Mouse (Mus musculus): ENCODE results near the gene Ggt5. TPM values are rescaled to one million over a fixed set of nuclear protein-coding genes. Genes with fewer than 3 reads are reported as not detected.
A peak's percentile ranks its signal among the peaks of the same experiment; 100 is the strongest.

Ggt5 gene
- polyA plus RNA-seq, 1 experiment from 2014 or later = 1.6 TPM

DNA sequence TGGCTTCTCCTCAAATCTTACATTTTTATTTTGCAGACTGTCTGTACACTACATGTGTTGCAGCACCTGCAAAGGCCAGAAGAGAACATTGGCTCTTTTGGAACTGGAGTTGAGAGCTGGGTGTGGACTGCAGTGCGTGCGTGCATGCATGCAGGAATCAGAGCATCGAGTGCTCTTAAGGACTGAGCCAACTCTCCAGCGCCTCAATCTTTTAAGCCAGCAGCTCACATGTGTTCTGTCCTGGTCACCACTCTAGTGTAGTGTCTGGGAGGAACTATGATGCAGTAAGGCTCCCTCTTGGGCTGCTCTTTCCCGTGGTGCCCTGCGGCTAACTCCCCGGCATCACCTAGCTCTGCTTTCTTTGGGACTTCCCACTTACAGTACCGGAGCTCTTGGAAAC lies 56.5 kb downstream of the Ggt5 start:
- ATAC-seq (ENCODE audit: insufficient number of reproducible peaks, low FRiP score, low TSS enrichment, low read depth) = no peak
- peaks cover 24% of the 10 kb centered on the region for H3K4me1 ChIP-seq
- H3K9ac ChIP-seq = no peak overlapping the region
- no peak overlapping the region for H3K4me2 ChIP-seq
- no peaks in the 10 kb centered on the region for H3K27me3 ChIP-seq
- WGBS = 89% methylated on average over 8 of the region's 8 CpGs
- no peak overlapping the region for H3K27ac ChIP-seq
- H3K4me3 ChIP-seq = no peak overlapping the region
- peaks cover 45% of the 10 kb centered on the region for H3K36me3 ChIP-seq
- no peaks in the 10 kb centered on the region for H3K9me3 ChIP-seq

DNA sequence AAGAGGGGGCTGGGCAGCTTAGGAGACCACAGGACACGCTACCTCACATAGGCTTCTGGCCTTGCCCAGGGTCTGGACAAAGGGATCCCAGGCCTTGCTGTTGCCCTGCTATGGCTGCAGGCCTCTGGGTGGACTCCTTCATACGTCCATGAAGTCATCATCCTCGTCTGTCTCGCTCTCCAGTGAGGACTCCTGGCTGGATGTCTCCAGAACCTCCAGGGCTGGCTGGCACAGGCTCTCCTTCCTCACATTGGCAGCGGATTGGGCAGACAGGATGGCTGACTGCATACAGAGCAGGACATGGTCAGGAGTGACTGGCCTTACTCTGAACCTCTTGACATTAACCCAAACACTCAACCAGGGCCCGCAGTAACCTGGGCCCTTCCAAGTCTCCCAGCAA lies 57.3 kb downstream of the Ggt5 start:
- H3K4me2 ChIP-seq = no peak overlapping the region
- H3K9me3 ChIP-seq = no peaks in the 10 kb centered on the region
- WGBS = 92% methylated on average over 6 of the region's 6 CpGs
- no peak overlapping the region for H3K9ac ChIP-seq
- no peaks in the 10 kb centered on the region for H3K27me3 ChIP-seq
- 0 out of 2 replicates have a peak overlapping the region, but pooled peaks have one; percentile 24 for H3K27ac ChIP-seq
- peaks cover 24% of the 10 kb centered on the region for H3K4me1 ChIP-seq
- ATAC-seq (ENCODE audit: insufficient number of reproducible peaks, low FRiP score, low TSS enrichment, low read depth) = no peak
- no peak overlapping the region for H3K4me3 ChIP-seq
- peaks cover 53% of the 10 kb centered on the region for H3K36me3 ChIP-seq

DNA sequence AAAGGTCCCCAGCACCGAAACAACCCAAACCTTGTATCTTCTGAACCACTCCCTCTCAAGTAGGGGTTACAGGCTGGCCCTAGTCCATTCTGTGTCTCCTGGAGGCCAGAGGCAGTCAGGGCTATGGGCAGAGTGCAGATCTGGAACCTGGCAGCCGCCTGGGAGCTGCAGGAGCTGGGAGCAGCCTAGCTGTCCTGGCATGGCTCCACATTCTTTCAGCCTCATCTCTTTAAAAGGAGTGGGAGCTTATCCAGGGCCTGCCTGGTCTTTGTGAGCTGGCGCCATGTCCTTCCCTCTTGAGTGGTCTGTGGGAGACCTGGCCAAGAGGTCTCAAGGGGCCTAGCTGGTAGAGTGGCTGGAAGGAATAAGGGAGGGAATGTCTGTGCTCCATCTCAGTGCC lies 58.2 kb downstream of the Ggt5 start:
- ATAC-seq (ENCODE audit: insufficient number of reproducible peaks, low FRiP score, low TSS enrichment, low read depth) = no peak
- 76% methylated on average over 3 of the region's 3 CpGs for WGBS

DNA sequence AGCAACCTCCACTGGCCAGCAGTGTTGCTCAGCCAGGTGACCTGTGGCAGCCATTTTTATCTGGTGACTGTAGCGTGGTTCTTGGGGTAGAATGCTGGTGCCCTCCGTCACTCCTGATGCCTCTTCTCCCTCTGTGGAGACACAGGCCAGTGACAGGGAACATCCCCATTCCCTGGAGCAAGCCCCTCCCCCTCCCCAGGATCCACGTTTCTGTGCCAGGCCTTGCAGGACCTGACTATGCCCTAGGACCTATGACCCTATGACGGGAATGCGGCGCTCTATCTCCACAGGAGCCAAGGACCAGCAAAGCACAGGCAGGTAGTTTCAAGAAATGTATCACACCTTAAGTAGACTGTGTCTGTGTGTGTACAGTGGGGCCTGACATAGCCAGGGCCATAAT lies 59.0 kb downstream of the Ggt5 start:
- Histone ChIP-seq H3K9me3 (no peaks in the 10 kb centered on the region), H3K36me3 (peaks cover 70% of the 10 kb centered on the region), H3K9ac (no peak overlapping the region), H3K4me1 (peaks cover 18% of the 10 kb centered on the region), H3K4me2 (no peak overlapping the region), H3K27ac (no peak overlapping the region), H3K4me3 (no peak overlapping the region), H3K27me3 (no peaks in the 10 kb centered on the region)
- 89% methylated on average over 6 of the region's 6 CpGs for WGBS
- ATAC-seq (ENCODE audit: insufficient number of reproducible peaks, low FRiP score, low TSS enrichment, low read depth) = no peak

More for the DNA sequence above, 58.2 kb downstream of the Ggt5 start:
- Histone ChIP-seq H3K9ac (no peak overlapping the region), H3K36me3 (peaks cover 62% of the 10 kb centered on the region), H3K4me3 (no peak overlapping the region), H3K27me3 (no peaks in the 10 kb centered on the region), H3K27ac (peak overlapping the region; percentile 24; the same call in 1 of the 2 replicates), H3K9me3 (no peaks in the 10 kb centered on the region), H3K4me1 (peaks cover 24% of the 10 kb centered on the region), H3K4me2 (no peak overlapping the region)

DNA sequence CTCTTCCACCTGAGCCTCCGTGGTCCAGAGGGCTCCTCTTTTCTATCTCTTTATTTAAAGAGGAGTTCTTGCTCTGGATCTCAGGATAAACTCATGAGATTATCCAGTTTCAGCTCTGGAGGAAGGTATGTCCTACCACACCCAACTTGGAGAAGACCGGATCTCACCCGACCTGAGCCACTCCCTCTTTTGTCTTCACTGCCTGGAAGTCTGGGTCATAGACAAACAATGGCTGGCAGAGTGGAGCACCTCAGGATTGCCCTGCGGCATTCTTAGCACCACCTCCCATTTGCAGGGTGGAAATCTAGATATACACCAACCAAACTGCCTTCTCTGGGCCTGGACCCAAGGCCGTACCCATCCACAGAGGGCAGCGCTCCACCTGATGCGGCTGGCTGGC lies 59.9 kb downstream of the Ggt5 start:
- Histone ChIP-seq H3K9ac (no peak overlapping the region), H3K9me3 (no peaks in the 10 kb centered on the region), H3K4me2 (no peak overlapping the region), H3K4me1 (peaks cover 8% of the 10 kb centered on the region; the same call in 1 of the 2 replicates), H3K27me3 (no peaks in the 10 kb centered on the region), H3K27ac (no peak overlapping the region), H3K36me3 (peaks cover 79% of the 10 kb centered on the region), H3K4me3 (no peak overlapping the region)
- 91% methylated on average over 7 of the region's 7 CpGs for WGBS
- ATAC-seq (ENCODE audit: insufficient number of reproducible peaks, low FRiP score, low TSS enrichment, low read depth) = no peak

DNA sequence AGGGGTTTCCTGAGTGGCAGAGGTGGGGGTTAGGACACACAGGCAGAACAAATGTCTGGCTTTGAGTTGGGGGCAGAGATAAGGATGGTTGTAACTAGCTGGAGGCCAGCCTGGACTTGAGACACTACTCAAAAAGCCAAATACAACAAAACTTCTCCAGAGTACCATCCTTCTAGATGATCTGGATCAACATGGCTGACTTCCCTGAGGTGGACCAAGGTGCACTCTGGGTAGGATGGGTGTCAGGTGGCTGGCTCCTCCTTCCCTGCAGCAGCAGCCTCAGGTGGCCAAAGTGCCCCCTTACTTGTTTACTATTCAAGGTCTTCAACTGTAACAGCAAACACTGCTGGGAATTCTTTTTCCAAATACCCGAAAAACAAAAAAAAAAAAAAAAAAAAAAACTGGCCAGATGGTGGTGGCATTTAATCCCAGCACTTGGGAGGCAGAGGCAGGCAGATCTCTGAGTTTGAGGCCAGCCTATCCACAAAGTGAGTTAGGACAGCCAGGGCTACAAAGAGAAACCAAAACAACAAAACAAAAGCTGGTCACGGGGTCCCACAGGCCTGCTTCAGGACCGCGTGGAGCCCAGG lies 60.4 kb downstream of the Ggt5 start:
- H3K9me3 ChIP-seq = no peaks in the 10 kb centered on the region
- H3K9ac ChIP-seq = no peak overlapping the region
- H3K4me1 ChIP-seq = peaks cover 7% of the 10 kb centered on the region; the same call in 1 of the 2 replicates
- H3K27ac ChIP-seq = no peak overlapping the region
- no peak overlapping the region for H3K4me3 ChIP-seq
- no peaks in the 10 kb centered on the region for H3K27me3 ChIP-seq
- 97% methylated on average over 4 of the region's 4 CpGs for WGBS
- peaks cover 83% of the 10 kb centered on the region for H3K36me3 ChIP-seq
- ATAC-seq (ENCODE audit: insufficient number of reproducible peaks, low FRiP score, low TSS enrichment, low read depth) = no peak
- no peak overlapping the region for H3K4me2 ChIP-seq

DNA sequence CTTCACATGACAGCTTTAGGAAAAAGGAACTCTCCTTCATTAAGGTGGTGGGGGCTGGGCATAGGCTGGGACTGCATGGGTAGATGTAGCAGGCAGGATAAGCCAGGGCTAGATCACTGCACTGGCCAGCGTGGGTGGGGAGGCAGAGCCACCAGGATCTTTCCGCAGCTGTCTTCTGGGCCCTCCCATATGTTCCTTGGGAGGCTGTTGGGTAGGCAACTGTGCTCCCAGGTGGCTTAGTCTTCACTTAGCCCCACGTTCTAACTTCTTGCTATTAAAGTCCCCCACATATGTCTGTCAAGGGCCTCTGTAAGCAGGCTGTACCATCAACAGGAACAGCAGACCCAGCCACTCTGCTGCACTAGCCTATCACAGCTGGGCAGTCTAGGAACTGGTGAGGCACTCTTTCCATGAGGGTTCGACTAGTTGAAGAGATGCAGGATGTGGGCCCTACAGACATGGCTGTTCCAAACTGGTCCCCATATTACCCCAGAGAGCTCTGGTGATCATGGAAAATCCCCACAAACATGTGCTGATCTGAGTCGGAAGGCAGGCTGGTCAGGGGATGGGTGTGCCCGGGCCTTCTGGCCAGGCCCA lies 61.3 kb downstream of the Ggt5 start:
- Histone ChIP-seq H3K9ac (no peak overlapping the region), H3K4me1 (peaks cover 7% of the 10 kb centered on the region; the same call in 1 of the 2 replicates), H3K27me3 (no peaks in the 10 kb centered on the region), H3K4me3 (no peak overlapping the region), H3K9me3 (no peaks in the 10 kb centered on the region), H3K36me3 (peaks cover 92% of the 10 kb centered on the region), H3K4me2 (no peak overlapping the region), H3K27ac (no peak overlapping the region)
- no peak for ATAC-seq (ENCODE audit: insufficient number of reproducible peaks, low FRiP score, low TSS enrichment, low read depth)
- 88% methylated on average over 6 of the region's 6 CpGs for WGBS

DNA sequence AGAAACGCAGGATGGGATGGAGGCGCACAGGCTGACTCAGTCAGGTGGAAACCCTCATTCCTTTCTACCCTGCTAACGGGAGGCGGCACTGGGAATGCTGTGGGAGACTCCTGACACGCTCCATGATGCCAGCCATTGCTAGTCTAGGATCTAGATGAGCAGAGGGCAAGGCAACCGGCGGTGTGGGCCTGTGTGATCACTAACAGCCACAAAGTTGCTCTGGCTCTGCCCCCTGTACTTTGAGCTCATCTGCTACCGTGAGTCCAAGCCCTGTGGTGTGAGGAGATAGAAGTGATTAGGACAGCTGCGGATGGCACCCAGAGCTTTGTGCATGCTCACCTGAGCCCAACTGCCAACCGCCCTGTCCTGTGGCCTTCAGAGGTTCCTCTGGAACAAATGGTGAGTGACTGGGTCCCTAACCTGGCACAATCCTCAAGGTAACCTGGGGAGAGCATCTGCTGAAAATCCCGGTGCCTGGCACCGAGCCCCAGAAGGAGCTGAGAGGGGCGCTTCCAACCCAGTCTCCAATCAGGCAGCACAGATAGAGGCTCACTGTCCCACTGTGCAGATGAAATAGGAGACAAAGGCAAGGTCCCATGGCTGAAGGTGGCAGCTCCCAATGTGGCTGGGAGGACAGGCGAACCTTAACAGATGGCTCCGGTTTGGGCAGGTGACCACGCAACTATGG lies 62.4 kb downstream of the Ggt5 start:
- no peak overlapping the region for H3K4me2 ChIP-seq
- WGBS = 94% methylated on average over 16 of the region's 16 CpGs
- H3K4me1 ChIP-seq = peaks cover 7% of the 10 kb centered on the region; the same call in 1 of the 2 replicates
- no peak overlapping the region for H3K4me3 ChIP-seq
- H3K27me3 ChIP-seq = no peaks in the 10 kb centered on the region
- H3K27ac ChIP-seq = no peak overlapping the region
- no peaks in the 10 kb centered on the region for H3K9me3 ChIP-seq
- H3K9ac ChIP-seq = no peak overlapping the region
- no peak for ATAC-seq (ENCODE audit: insufficient number of reproducible peaks, low FRiP score, low TSS enrichment, low read depth)
- H3K36me3 ChIP-seq = peaks cover 95% of the 10 kb centered on the region

DNA sequence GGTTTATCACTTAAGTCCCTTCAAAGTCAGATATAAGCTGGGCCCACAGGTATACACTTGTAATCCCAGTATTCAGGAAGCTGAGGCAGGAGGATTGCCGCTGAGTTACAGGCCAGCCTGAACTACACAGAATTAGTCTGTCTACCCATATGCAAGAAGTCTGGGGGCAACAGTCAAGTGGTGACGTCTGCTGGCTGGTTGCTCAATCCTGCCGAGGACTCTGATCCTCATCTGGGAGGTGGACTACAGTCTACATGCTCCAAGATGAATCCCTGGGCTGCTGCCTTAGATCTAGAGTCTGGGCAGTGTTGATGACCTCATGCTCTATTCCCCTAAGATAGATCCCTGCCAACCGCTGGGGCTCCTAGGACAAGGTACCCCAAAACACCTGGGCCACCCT lies 64.9 kb downstream of the Ggt5 start:
- no peak overlapping the region for H3K9ac ChIP-seq
- H3K27ac ChIP-seq = no peak overlapping the region
- H3K9me3 ChIP-seq = no peaks in the 10 kb centered on the region
- no peak overlapping the region for H3K4me3 ChIP-seq
- no peaks in the 10 kb centered on the region for H3K27me3 ChIP-seq
- peaks cover 98% of the 10 kb centered on the region for H3K36me3 ChIP-seq
- no peaks in the 10 kb centered on the region for H3K4me1 ChIP-seq
- no peak for ATAC-seq (ENCODE audit: insufficient number of reproducible peaks, low FRiP score, low TSS enrichment, low read depth)
- no peak overlapping the region for H3K4me2 ChIP-seq
- 88% methylated on average over 4 of the region's 4 CpGs for WGBS

DNA sequence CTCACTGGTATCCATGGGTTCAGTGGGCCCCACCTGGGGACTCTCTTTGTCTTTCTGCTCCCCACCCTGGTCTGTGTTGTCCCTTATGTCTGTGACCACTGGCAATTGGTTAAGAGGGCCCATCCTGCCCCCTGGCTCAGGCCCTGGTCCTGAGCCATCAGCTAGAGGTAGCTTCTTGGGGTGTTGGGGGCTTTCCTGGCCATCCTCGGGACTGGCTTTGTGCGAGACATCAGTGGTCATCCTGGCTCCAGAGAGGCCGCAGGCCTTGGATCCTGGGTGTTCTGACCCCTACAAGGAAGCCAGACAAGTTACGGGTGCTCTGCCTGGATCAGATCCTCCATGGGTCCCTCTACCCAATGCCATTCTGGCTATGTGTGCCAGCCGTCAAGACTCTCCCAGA lies 68.0 kb downstream of the Ggt5 start:
- no peak for ATAC-seq (ENCODE audit: insufficient number of reproducible peaks, low FRiP score, low TSS enrichment, low read depth)
- Histone ChIP-seq H3K9me3 (no peaks in the 10 kb centered on the region), H3K9ac (no peak overlapping the region), H3K4me1 (no peaks in the 10 kb centered on the region), H3K4me2 (no peak overlapping the region), H3K4me3 (no peak overlapping the region), H3K27ac (no peak overlapping the region), H3K36me3 (peaks cover 94% of the 10 kb centered on the region), H3K27me3 (no peaks in the 10 kb centered on the region)
- 89% methylated on average over 5 of the region's 5 CpGs for WGBS

DNA sequence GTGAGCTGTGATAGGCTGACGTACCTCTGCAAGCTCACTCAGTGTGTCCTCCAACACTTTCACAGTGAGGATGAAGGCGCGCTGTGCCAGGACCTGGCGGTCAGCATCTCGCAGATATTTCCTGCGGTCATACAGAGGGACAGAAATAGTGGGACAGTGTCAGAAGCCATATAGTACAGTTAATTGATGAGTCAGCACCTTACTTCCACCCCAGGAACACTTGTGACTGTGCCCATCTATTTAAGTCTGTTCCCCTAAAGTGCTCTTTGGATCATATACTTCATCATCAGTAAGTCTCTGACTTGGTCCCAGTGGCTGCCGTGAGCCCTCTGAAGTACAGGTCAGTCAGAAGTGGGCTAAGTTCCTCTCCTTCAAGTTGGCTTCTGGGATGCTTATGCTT lies 68.6 kb downstream of the Ggt5 start:
- H3K4me1 ChIP-seq = no peaks in the 10 kb centered on the region
- no peaks in the 10 kb centered on the region for H3K27me3 ChIP-seq
- 97% methylated on average over 7 of the region's 7 CpGs for WGBS
- no peak overlapping the region for H3K9ac ChIP-seq
- peaks cover 94% of the 10 kb centered on the region for H3K36me3 ChIP-seq
- no peak overlapping the region for H3K27ac ChIP-seq
- no peak for ATAC-seq (ENCODE audit: insufficient number of reproducible peaks, low FRiP score, low TSS enrichment, low read depth)
- H3K4me3 ChIP-seq = no peak overlapping the region
- H3K9me3 ChIP-seq = no peaks in the 10 kb centered on the region
- H3K4me2 ChIP-seq = no peak overlapping the region

DNA sequence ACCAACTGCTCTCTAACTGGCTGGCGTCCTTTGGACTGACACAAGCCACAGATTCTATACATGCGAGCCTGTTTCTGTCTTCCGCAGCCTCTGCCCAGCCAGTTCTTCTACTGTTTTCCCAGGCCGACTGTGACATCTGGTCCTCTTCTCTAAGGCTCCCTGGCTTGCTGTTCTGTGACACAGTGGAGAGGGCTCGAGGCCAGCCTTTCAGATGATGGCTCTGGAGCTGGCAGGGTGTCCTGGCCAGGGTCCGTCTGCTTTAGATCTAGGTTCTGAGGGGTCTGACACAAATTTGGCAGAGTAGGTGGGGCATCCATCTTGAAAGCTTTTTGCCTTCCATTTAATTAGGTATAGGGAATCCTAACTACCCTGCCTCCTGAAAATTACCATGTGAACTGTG lies 72.2 kb downstream of the Ggt5 start:
- peaks cover 9% of the 10 kb centered on the region for H3K4me1 ChIP-seq
- ATAC-seq (ENCODE audit: insufficient number of reproducible peaks, low FRiP score, low TSS enrichment, low read depth) = no peak
- H3K4me3 ChIP-seq = no peak overlapping the region
- H3K27me3 ChIP-seq = no peaks in the 10 kb centered on the region
- no peaks in the 10 kb centered on the region for H3K9me3 ChIP-seq
- H3K27ac ChIP-seq = no peak overlapping the region
- no peak overlapping the region for H3K9ac ChIP-seq
- H3K36me3 ChIP-seq = peaks cover 73% of the 10 kb centered on the region
- no peak overlapping the region for H3K4me2 ChIP-seq
- 82% methylated on average over 6 of the region's 6 CpGs for WGBS
